Mouse (Mus musculus) lung, postnatal 0 days (tissue): ENCODE results near the gene Tdo2. TPM values are rescaled to one million over a fixed set of nuclear protein-coding genes. Genes with fewer than 3 reads are reported as not detected.

Source experiments
- ATAC-seq: fragments of 200-750 bp; cut with Nextera tagmentation; 2 replicates; pipeline ENCODE4 v1.8.0; 2017; ENCODE audit warnings: moderate library complexity
- DNase-seq: peaks from one replicate; pipeline ENCODE4 v3.0.0-alpha.2; 2016; ENCODE audit warnings: low spot score
- H3K27ac ChIP-seq: fragments of 300-500 bp; sonication (generic); 2 replicates; pipeline ENCODE4 v1.5.1; 2014; ENCODE audit warnings: antibody characterized with exemption, mild to moderate bottlenecking, low read length, mixed read lengths
- H3K27me3 ChIP-seq: fragments of 300-500 bp; sonication (generic); replicated peaks from 2 replicates; pipeline ENCODE4 v1.6.1; 2014; ENCODE audit warnings: low read length, mixed read lengths; ENCODE audit not compliant: insufficient read depth
- H3K36me3 ChIP-seq: fragments of 300-500 bp; sonication (generic); 2 replicates; pipeline ENCODE4 v1.6.1; 2014; ENCODE audit warnings: low read length, mixed read lengths; ENCODE audit not compliant: insufficient read depth
- H3K4me1 ChIP-seq: fragments of 300-500 bp; sonication (generic); 2 replicates; pipeline ENCODE4 v1.6.1; 2014; ENCODE audit warnings: antibody characterized with exemption, low read depth, low read length, mixed read lengths; ENCODE audit not compliant: insufficient read depth
- H3K4me2 ChIP-seq: fragments of 300-500 bp; sonication (generic); replicated peaks from 2 replicates; pipeline ENCODE4 v1.6.1; 2014; ENCODE audit warnings: low read depth, mild to moderate bottlenecking, low read length, moderate library complexity, mixed read lengths
- H3K4me3 ChIP-seq: fragments of 300-500 bp; sonication (generic); 2 replicates; pipeline ENCODE4 v1.5.1; 2014; ENCODE audit warnings: low read depth, low read length
- H3K9ac ChIP-seq: fragments of 300-500 bp; sonication (generic); replicated peaks from 2 replicates; pipeline ENCODE4 v1.6.1; 2014; ENCODE audit warnings: low read depth, mild to moderate bottlenecking
- H3K9me3 ChIP-seq: fragments of 300-500 bp; sonication (generic); 2 replicates; pipeline ENCODE4 v1.6.1; 2016; ENCODE audit warnings: low read length, mixed read lengths
- CTCF ChIP-seq: IDR thresholded peaks from 2 replicates; pipeline ENCODE4 v1.5.1; 2016; ENCODE audit warnings: antibody characterized with exemption, mild to moderate bottlenecking
- EP300 ChIP-seq: IDR thresholded peaks from 2 replicates; pipeline ENCODE4 v1.6.1; 2016; ENCODE audit warnings: antibody characterized with exemption, mild to moderate bottlenecking, control low read depth
- WGBS: fragments of 180-500 bp; shearing (Covaris S2); extraction: QIAGEN DNeasy Blood & Tissue Kit; methylation state at CpG from one replicate; pipeline ENCODE4 v1.1.7; 2014; 5-methylcytosine and 5-hydroxymethylcytosine counted together
- polyA plus RNA-seq: library from polyadenylated mRNA; unstranded; fragments of >200 nt; fragmentation: Nextera tagmentation; extraction: Ambion mirVana; gene quantifications from 2 replicates; pipeline ENCODE4 v1.2.1, GENCODE M21; 2015

The Tdo2 gene
- polyA plus RNA-seq, 1 experiment from 2014 or later = 1.8 TPM

- DNase-seq (no peak), ATAC-seq (no peak)
- Histone ChIP-seq H3K9me3 (no peaks in the 10 kb centered on the region), H3K4me3 (no peak overlapping the region), H3K36me3 (no peaks in the 10 kb centered on the region), H3K27me3 (no peaks in the 10 kb centered on the region), H3K9ac (no peak overlapping the region), H3K4me1 (no peaks in the 10 kb centered on the region), H3K27ac (no peak overlapping the region), H3K4me2 (no peak overlapping the region)
- 68% methylated on average over 5 of the region's 5 CpGs for WGBS
- no peak for TF ChIP-seq EP300
- TF ChIP-seq CTCF = no peak
These were observed 14.7 kb downstream of the Tdo2 start for GRCm38 (mm10) chr3:81961336-81961735.

DNA sequence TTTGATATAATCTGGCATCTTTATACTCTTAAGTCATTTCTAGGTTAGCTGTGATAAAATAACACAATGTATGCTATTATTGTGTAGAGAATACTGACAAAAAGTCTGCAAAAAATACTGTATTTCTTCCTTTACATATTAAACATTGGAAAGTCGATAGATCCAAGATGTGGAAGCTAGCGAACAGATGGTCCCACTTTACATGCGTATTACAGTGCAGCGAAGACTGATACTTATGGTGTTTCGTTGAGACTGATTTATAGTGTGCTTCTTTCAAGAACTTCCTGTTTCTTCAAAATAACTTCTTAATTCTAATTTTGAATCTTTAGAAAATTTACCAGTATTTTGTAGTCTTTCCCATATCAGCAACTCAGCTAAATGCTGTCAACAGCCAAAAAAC lies 18.5 kb downstream of the Tdo2 start:
- no peak overlapping the region for H3K9ac ChIP-seq
- H3K4me1 ChIP-seq = no peaks in the 10 kb centered on the region
- TF ChIP-seq CTCF (no peak), EP300 (no peak)
- H3K9me3 ChIP-seq = no peaks in the 10 kb centered on the region
- H3K4me3 ChIP-seq = no peak overlapping the region
- H3K36me3 ChIP-seq = 0 out of 2 replicates have a peak, but pooled peaks cover 4% of the 10 kb centered on the region
- H3K27me3 ChIP-seq = no peaks in the 10 kb centered on the region
- no peak for DNase-seq
- H3K27ac ChIP-seq = no peak overlapping the region
- no peak overlapping the region for H3K4me2 ChIP-seq
- 91% methylated on average over 5 of the region's 5 CpGs for WGBS
- no peak for ATAC-seq

- H3K4me1 ChIP-seq = no peaks in the 10 kb centered on the region
- no peaks in the 10 kb centered on the region for H3K27me3 ChIP-seq
- no peak overlapping the region for H3K9ac ChIP-seq
- 0 out of 2 replicates have a peak, but pooled peaks cover 7% of the 10 kb centered on the region for H3K36me3 ChIP-seq
- TF ChIP-seq EP300 = no peak
- no peak for TF ChIP-seq CTCF
- H3K4me2 ChIP-seq = no peak overlapping the region
- H3K27ac ChIP-seq = no peak overlapping the region
- 73% methylated on average over 2 of the region's 2 CpGs for WGBS
- H3K9me3 ChIP-seq = no peaks in the 10 kb centered on the region
- no peak for ATAC-seq
- H3K4me3 ChIP-seq = no peak overlapping the region
- no peak for DNase-seq
These were observed 24.2 kb downstream of the Tdo2 start for GRCm38 (mm10) chr3:81951785-81952184.

DNA sequence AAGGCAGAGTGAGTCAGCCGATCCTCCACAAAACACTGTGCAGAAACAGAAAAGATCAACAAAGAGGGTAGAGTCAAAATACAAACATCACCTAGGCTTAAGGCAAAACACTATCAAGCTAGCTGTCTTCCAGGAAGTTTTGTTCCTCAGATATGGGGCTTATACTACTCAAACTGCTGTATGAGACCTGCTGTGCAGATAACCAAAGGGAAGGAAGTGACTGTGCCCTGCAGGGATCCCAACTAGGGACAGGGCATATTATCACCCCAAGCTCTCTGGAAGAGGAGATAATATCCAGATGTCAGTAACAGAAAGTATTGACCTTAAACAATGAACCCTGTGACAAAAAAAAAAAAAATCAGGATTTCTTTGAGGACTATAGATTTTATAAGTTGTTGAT lies 27.0 kb downstream of the Tdo2 start:
- ATAC-seq = no peak
- WGBS = 76% methylated on average over 1 of the region's 1 CpGs
- H3K27ac ChIP-seq = no peak overlapping the region
- H3K4me2 ChIP-seq = no peak overlapping the region
- no peak for DNase-seq
- H3K4me3 ChIP-seq = no peak overlapping the region
- no peaks in the 10 kb centered on the region for H3K9me3 ChIP-seq
- 0 out of 2 replicates have a peak, but pooled peaks cover 7% of the 10 kb centered on the region for H3K36me3 ChIP-seq
- TF ChIP-seq CTCF (no peak), EP300 (no peak)
- no peaks in the 10 kb centered on the region for H3K27me3 ChIP-seq
- H3K4me1 ChIP-seq = no peaks in the 10 kb centered on the region
- H3K9ac ChIP-seq = no peak overlapping the region

DNA sequence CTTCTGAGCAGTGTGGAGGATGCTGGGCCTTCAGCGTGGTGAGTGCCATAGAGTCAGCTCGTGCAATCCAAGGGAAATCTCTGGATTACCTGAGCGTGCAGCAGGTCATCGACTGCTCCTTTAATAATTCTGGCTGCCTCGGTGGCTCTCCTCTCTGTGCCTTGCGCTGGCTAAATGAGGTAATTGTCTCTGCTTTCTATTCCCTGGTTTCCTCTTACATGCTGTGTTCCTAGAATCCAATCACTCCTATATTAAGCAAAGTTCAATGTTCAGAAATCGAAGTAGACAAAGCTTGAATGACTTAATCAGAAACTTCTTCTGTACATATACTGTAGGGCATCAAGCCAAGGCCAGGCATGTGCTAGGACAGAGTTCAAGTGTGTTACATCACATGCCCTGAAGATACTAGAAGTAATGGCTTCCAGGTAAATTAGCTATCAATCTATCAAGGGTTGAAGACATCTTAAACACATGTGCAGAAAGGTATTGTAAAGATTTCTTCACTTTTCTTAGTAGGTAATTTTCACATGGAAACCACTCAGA lies 31.1 kb downstream of the Tdo2 start:
- H3K9ac ChIP-seq = no peak overlapping the region
- no peak overlapping the region for H3K4me3 ChIP-seq
- ATAC-seq = no peak
- H3K27me3 ChIP-seq = no peaks in the 10 kb centered on the region
- no peak overlapping the region for H3K4me2 ChIP-seq
- TF ChIP-seq CTCF (no peak), EP300 (no peak)
- no peaks in the 10 kb centered on the region for H3K36me3 ChIP-seq
- H3K4me1 ChIP-seq = no peaks in the 10 kb centered on the region
- no peak for DNase-seq
- 92% methylated on average over 7 of the region's 7 CpGs for whole genome bisulfite sequencing
- H3K27ac ChIP-seq = no peak overlapping the region
- no peaks in the 10 kb centered on the region for H3K9me3 ChIP-seq

- no peaks in the 10 kb centered on the region for H3K36me3 ChIP-seq
- H3K27ac ChIP-seq = no peak overlapping the region
- no peak overlapping the region for H3K4me2 ChIP-seq
- H3K9ac ChIP-seq = no peak overlapping the region
- no peaks in the 10 kb centered on the region for H3K9me3 ChIP-seq
- H3K4me3 ChIP-seq = no peak overlapping the region
- H3K4me1 ChIP-seq = no peaks in the 10 kb centered on the region
- WGBS = 87% methylated on average over 3 of the region's 3 CpGs
- TF ChIP-seq EP300 (no peak), CTCF (no peak)
- H3K27me3 ChIP-seq = no peaks in the 10 kb centered on the region
- no peak for ATAC-seq
- no peak for DNase-seq
These were observed 32.9 kb downstream of the Tdo2 start for GRCm38 (mm10) chr3:81943097-81943496.

GRCm38 (mm10) chr3:81942341-81942740 lies 33.7 kb downstream of the Tdo2 start:
- ATAC-seq = no peak

More at GRCm38 (mm10) chr3:81942341-81942740, 33.7 kb downstream of the Tdo2 start:
- H3K4me1 ChIP-seq = no peaks in the 10 kb centered on the region
- DNase-seq = no peak
- no peaks in the 10 kb centered on the region for H3K9me3 ChIP-seq
- 84% methylated on average over 3 of the region's 3 CpGs for WGBS
- H3K36me3 ChIP-seq = no peaks in the 10 kb centered on the region
- no peak overlapping the region for H3K9ac ChIP-seq
- H3K27me3 ChIP-seq = no peaks in the 10 kb centered on the region
- H3K27ac ChIP-seq = no peak overlapping the region
- H3K4me2 ChIP-seq = no peak overlapping the region
- no peak overlapping the region for H3K4me3 ChIP-seq
- TF ChIP-seq EP300 (no peak), CTCF (no peak)
